Mouse (Mus musculus) stomach, postnatal 0 days (tissue): ENCODE measurements at regions not wholly inside any gene's neighbourhood (a gene's known extent, or its start where the extent isn't known, plus 50 kb on each side); places are given as distances from the start of the nearest gene placed in this dataset.

Experiments used
- ATAC-seq: fragments of 200-750 bp; cut with Nextera tagmentation; 2 replicates; pipeline ENCODE4 v1.8.0; 2017; ENCODE audit not compliant: low FRiP score, low TSS enrichment
- DNase-seq: peaks from one replicate; pipeline ENCODE4 v3.0.0-alpha.2; 2016; ENCODE audit warnings: low spot score
- H3K27ac ChIP-seq: fragments of 300-500 bp; sonication (generic); replicated peaks from 2 replicates; pipeline ENCODE4 v1.5.1; 2014; ENCODE audit warnings: mild to moderate bottlenecking, control low read depth
- H3K27me3 ChIP-seq: fragments of 300-500 bp; sonication (generic); 2 replicates; pipeline ENCODE4 v1.6.1; 2014; ENCODE audit warnings: low read length; ENCODE audit not compliant: control insufficient read depth, insufficient read depth
- H3K36me3 ChIP-seq: fragments of 300-500 bp; sonication (generic); 2 replicates; pipeline ENCODE4 v1.6.1; 2014; ENCODE audit warnings: low read length, mixed read lengths; ENCODE audit not compliant: control insufficient read depth, insufficient read depth
- H3K4me1 ChIP-seq: fragments of 300-500 bp; sonication (generic); replicated peaks from 2 replicates; pipeline ENCODE4 v1.6.1; 2014; ENCODE audit warnings: antibody characterized with exemption; ENCODE audit not compliant: control insufficient read depth, insufficient read depth
- H3K4me2 ChIP-seq: fragments of 300-500 bp; sonication (generic); replicated peaks from 2 replicates; pipeline ENCODE4 v1.6.1; 2014; ENCODE audit warnings: low read depth, mild to moderate bottlenecking, control low read depth, moderate library complexity
- H3K4me3 ChIP-seq: fragments of 300-500 bp; sonication (generic); 2 replicates; pipeline ENCODE4 v1.5.1; 2014; ENCODE audit warnings: low read depth, low read length, control low read depth
- H3K9ac ChIP-seq: fragments of 300-500 bp; sonication (generic); 2 replicates; pipeline ENCODE4 v1.6.1; 2014; ENCODE audit warnings: mild to moderate bottlenecking, low read length, control low read depth, mixed read lengths
- H3K9me3 ChIP-seq: fragments of 300-500 bp; sonication (generic); 2 replicates; pipeline ENCODE4 v1.6.1; 2016; ENCODE audit warnings: low read length; ENCODE audit not compliant: control insufficient read depth
- CTCF ChIP-seq: IDR thresholded peaks from 2 replicates; pipeline ENCODE4 v1.5.1; 2016; ENCODE audit warnings: antibody characterized with exemption, low read depth, mild to moderate bottlenecking, moderate library complexity
- EP300 ChIP-seq: optimal IDR thresholded peaks from 2 replicates; pipeline ENCODE3; 2016; ENCODE audit warnings: antibody characterized with exemption
- WGBS: fragments of 180-500 bp; shearing (Covaris S2); extraction: QIAGEN DNeasy Blood & Tissue Kit; methylation state at CpG from one replicate; pipeline ENCODE4 v1.1.7; 2014; 5-methylcytosine and 5-hydroxymethylcytosine counted together

- DNase-seq, result no peak
- H3K36me3 ChIP-seq, result no peaks in the 10 kb centered on the region
- H3K4me2 ChIP-seq, result no peak overlapping the region
These were observed 134.2 kb upstream of the Pik3r1 start for GRCm38 (mm10) chr13:101902213-101902612.

DNA sequence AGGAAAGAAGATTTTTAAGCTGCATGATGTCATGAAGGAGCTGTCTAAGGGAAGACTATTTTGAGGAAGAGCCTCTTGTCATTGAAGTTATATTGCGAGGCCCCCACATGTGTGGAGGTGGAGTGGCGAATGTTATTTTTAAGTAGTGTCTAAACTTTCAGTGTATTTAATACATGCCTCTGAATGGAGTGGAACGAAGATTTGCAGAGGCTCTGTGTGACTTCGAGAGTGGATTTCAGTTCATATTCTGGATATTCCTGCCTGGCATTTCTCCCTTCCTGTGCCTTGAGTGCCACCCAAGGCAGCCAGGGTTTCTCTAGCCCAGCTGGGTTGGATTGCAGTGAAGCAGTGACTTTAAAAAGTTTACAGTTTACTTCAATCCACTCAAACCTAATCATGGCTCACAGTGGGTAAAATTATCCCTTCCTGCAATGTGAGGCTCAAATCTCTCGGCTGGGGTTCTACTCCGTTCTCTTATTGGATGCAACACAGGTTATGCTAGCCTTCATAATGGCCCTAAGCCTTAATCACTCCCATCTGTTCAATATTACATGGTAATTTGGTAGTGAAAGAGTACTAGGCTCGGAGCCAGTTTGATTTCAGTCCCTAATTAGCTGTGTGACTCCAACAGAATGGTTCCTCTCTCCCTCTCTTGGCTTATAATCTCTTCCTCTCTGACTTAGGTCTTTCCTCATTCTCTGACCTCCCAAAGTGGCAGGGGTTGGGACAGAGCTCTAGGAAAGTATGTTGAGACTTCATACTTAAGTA is 138.1 kb upstream of the Pik3r1 start:
- DNase-seq (no peak), ATAC-seq (no peak)
- Histone ChIP-seq H3K9me3 (no peaks in the 10 kb centered on the region), H3K9ac (no peak overlapping the region), H3K27ac (no peak overlapping the region), H3K4me3 (no peak overlapping the region), H3K4me2 (no peak overlapping the region), H3K27me3 (no peaks in the 10 kb centered on the region), H3K4me1 (no peaks in the 10 kb centered on the region), H3K36me3 (no peaks in the 10 kb centered on the region)
- 83% methylated on average over 7 of the region's 7 CpGs for WGBS
- TF ChIP-seq EP300 (no peak), CTCF (no peak)

More at GRCm38 (mm10) chr13:101902213-101902612, 134.2 kb upstream of the Pik3r1 start:
- Histone ChIP-seq H3K27ac (no peak overlapping the region), H3K4me1 (no peaks in the 10 kb centered on the region), H3K27me3 (no peaks in the 10 kb centered on the region), H3K9ac (no peak overlapping the region), H3K4me3 (no peak overlapping the region), H3K9me3 (no peaks in the 10 kb centered on the region)
- 66% methylated on average over 7 of the region's 7 CpGs for WGBS
- no peak for ATAC-seq
- TF ChIP-seq EP300 (no peak), CTCF (no peak)

DNA sequence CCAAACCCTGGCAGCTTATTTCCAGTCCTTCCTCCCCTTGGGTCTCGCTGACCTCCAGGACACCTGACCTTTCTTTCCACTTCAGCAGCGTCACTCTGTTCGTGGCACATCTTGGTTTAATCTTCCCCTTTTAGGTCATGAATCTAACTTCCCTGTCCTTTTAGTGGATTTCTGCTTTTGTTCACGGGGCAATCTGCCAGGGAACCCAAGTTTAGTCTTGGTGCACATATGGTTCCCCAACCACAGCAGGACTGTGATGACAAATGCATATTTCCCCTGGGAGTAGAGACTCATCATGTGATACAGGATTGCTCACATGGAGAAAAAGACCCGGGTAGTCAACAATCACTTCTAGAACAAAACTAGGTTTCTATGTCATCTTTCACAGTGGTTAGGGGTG is 141.0 kb upstream of the Pik3r1 start:
- H3K27me3 ChIP-seq, result no peaks in the 10 kb centered on the region
- H3K9ac ChIP-seq, result no peak overlapping the region
- no peak overlapping the region for H3K4me3 ChIP-seq
- ATAC-seq (no peak), DNase-seq (no peak)
- no peaks in the 10 kb centered on the region for H3K36me3 ChIP-seq
- no peaks in the 10 kb centered on the region for H3K9me3 ChIP-seq
- 76% methylated on average over 5 of the region's 5 CpGs for WGBS
- H3K27ac ChIP-seq, result no peak overlapping the region
- H3K4me1 ChIP-seq, result no peaks in the 10 kb centered on the region
- TF ChIP-seq CTCF (no peak), EP300 (no peak)
- no peak overlapping the region for H3K4me2 ChIP-seq

DNA sequence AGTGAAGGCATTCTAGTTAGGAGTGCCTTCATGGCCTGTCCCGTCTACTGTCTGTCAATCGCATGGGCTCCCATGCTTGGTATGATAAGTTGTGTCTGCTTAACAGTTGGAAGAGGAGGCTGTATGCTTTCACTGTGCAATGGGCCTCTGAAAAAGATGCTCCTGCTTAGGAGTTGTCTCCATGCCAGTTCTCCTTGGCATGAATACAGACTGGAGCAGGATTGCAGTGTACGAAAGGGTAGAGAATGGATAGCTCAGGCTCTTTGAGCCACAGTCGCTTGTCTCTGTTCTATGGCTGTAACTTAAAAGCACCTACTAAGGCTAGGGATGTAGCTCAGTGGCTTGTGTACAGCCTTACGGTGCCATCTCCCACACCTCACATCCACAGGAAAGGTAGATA is 142.7 kb upstream of the Pik3r1 start:
- H3K4me2 ChIP-seq, result no peak overlapping the region
- no peaks in the 10 kb centered on the region for H3K9me3 ChIP-seq
- DNase-seq (no peak), ATAC-seq (no peak)
- H3K4me3 ChIP-seq, result no peak overlapping the region
- no peak overlapping the region for H3K27ac ChIP-seq
- 0 out of 2 replicates have a peak, but pooled peaks cover 2% of the 10 kb centered on the region for H3K4me1 ChIP-seq
- H3K9ac ChIP-seq, result no peak overlapping the region
- no peaks in the 10 kb centered on the region for H3K27me3 ChIP-seq
- WGBS, result 92% methylated on average over 5 of the region's 5 CpGs
- TF ChIP-seq CTCF (no peak), EP300 (no peak)
- H3K36me3 ChIP-seq, result no peaks in the 10 kb centered on the region

- Histone ChIP-seq H3K36me3 (no peaks in the 10 kb centered on the region), H3K9ac (no peak overlapping the region), H3K27ac (no peak overlapping the region), H3K4me2 (no peak overlapping the region), H3K4me1 (0 out of 2 replicates have a peak, but pooled peaks cover 2% of the 10 kb centered on the region), H3K9me3 (no peaks in the 10 kb centered on the region), H3K27me3 (no peaks in the 10 kb centered on the region), H3K4me3 (no peak overlapping the region)
- TF ChIP-seq CTCF (no peak), EP300 (no peak)
- ATAC-seq (no peak), DNase-seq (no peak)
- 61% methylated on average over 4 of the region's 4 CpGs for WGBS
These were observed 146.1 kb upstream of the Pik3r1 start for GRCm38 (mm10) chr13:101914132-101914531.
